Mouse (Mus musculus): Measurements from ENCODE around the gene Topors.

- TF ChIP-seq POLR2A (IDR thresholded peaks at IDR 0.05; ENCODE audit: low read depth, low read length) (no peak), CTCF (conservative IDR thresholded peaks at IDR 0.05; ENCODE audit: insufficient read depth, insufficient read length, low read depth, low read length) (no peak)
Observed at GRCm38 (mm10) chr4:40309682-40310081, 40.0 kb upstream of the Topors start.
